Mouse (Mus musculus) lung, postnatal 10 days (tissue): ENCODE data around the gene Zc3h12d.

ENCODE experiments used
- DNase-seq: peaks from one replicate; pipeline ENCODE4 v3.0.0; 2021

Zc3h12d gene

DNA sequence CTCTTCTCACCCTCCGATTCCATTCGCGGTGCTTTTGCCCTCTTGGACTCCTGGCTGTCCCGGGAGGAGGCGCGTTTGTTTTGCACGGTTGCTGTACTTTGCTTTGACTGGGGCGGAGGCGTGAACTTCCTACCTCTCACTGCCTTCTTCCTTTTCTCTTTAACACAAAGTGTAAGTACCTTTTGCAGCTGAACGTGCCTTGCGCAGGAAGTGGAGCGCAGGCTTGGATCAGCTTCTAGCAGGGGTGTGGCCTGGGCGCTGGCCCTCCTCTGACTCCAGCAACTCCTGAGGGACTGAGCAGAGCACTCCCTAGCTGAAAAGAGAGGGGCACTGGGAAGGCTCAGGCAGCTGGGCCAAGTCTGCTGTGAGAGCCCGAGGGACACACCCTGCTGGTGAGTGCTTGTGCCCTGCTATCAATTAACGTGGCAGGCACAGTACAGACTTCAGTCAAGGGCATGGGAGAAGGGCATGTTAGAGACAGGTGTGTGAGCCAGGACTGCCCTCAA, at the start of gene Zc3h12d:
Gene Zc3h12d (plus strand): TSS at position 300 of the 506 bp plus-strand sequence.
- DNase-seq = peak; percentile 48

DNA sequence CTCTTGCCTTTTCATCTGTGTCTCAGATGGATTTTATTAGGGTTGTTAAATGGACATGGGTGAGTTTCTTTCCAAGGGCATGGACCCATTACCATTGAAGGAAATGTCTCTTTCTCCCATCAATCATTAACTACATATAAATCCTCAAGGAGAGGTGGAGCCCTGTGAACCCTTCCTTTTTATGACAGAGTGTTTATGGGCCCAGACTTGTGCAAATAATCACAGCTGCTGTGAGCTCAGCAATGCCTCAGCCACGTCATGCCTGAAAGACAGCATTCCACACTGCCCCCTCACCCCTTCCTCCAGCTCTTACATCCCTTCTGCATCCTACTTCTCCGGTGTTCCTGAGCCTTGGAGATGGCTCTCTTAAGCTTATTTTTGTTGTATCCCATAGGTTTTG, 45.0 kb upstream of the Zc3h12d start:
- no peak for DNase-seq

DNA sequence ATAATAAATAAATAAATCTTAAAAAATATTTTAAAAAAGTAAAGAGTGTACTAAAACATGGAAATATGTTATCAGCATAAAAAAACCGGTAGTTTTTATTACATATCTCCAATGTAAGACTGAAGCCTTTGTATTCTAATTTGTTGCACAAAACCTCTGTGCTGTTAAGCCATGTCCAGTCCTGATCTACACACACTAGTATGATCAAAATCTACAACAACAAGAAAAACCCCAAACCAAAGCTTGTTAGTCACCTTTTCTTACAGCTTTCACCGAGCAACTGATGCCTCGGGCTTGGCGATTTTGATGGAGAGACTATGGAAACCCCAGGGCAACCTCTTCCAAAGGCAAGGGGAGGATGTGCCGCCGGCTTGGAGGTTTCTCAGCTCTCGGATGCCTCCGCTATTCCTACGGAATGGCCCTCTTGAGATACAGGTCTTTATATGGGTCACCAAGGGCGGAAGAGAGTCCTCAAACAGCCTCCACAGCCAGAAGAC, 40.0 kb upstream of the Zc3h12d start:
- no peak for DNase-seq

DNA sequence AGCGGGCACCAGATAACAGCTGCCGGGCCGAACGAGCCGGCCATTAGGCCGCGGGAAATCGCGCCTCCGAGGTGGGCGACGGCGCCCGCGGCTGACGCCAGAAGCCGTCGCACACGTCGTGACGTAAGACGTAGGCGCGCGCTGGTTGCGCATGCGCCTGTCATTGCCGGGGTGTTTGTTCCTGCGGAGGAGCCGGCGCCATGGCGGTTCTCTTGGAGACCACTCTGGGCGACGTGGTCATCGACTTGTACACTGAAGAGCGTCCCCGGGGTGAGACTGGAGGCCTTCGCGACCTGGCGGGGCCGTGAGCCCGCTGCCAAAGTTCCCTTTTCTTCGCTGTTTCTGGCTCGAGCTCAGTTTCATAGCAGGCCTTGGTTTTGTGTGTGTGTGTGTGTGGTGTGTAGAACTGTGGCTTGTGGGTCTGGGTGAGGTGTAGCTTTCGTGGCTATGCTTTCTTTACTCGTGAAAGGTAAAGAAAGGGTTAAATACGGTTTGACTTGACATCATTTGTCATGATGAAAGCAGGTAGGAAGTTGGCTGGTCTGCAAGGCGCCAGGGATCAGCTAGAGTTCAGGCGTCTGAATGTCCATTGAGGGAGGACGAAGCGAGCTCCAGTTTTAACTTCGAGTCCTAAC, 39.4 kb upstream of the Zc3h12d start, which contains the start of the genes Ginm1 and Ppil4:
Gene Ginm1 (minus strand): TSS at position 74 of the 635 bp plus-strand sequence.
Gene Ppil4 (plus strand): TSS at position 141 of the 635 bp plus-strand sequence.
- peak; percentile 93 for DNase-seq

DNA sequence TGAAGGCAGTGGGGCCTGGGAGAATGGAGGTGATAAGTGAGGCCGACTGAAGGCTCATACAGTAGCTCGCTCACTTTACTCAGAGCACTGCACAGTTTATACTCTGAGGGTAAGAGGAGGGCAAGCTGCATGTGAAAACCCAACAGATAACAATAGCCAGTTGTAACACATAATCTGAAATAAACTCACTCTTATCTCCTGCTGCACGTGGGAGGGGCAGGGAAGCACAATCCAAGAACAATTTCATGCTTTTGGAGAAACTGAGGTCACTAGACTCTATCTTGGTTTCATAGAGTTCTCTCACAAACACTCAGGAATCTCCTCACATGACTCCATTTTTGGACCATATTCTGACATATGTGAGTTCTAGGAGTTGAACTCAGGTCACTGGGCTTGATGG, 31.0 kb upstream of the Zc3h12d start:
- no peak for DNase-seq

DNA sequence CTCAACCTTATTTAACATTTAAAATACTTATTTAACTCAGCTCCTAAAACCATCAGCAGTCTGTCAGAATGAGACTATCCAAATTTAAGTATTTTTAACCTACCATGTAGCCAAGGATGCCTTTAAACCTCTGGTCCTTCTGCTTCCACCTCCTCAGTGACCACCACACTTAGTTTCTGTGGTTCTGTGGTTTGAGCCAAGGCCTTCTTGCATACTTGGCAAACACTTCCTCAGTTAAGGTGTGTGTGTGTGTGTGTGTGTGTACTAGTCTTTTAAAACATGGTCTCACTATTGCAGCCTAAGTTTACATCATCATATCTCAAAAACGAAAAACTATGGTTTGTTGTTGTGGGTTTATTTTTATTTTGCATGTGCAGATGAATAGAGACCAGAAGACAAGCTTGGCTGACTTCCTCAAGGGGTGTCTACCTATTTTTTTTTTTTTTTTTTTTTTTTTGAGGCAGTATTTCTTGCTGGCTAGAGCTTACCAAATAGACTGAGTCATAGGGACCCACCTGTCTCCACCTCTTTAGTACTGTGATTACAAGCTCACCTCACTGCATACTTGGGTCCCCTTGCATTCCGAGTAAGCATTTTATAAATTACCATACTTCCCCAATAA, 29.6 kb upstream of the Zc3h12d start:
- no peak for DNase-seq

DNA sequence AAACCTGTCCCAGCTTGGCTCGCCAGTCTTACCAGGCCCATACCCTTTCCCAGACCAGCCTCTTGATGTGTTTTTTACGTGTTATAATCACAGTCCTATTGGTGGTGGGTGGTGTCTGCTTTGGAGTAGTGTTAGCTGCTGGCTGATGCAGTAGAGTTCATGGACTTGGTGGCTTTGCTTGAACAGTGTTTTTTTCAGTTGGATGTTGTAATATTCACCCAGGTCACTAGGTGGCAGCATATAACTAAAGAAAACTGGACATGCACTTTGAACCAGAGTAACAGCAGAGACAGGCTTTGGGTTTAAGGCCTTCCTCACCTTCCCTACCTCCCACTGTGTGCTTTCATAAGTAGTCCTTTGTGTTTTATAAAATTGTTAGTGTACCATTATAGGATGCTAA, 22.3 kb upstream of the Zc3h12d start:
- DNase-seq = peak; percentile 72

DNA sequence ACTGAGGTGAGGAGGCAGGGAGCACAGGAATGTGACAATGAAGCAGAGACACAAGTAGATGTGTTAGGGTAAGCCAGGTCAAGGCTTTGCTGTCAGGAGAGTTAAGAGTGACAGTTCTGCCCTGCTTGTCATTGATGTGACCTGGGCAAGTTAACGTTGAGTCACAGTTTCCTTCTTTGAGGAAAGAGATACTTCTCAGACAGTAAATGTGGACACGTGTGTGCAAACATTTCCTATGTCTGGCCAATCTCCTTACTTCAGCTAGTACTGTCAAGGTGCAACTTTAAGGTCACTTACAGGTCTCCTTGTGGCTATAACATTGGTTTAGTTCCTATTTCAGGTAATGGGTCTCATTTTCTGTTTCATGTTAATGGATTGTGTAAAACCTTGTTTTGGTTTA, 15.8 kb upstream of the Zc3h12d start:
- DNase-seq = no peak

DNA sequence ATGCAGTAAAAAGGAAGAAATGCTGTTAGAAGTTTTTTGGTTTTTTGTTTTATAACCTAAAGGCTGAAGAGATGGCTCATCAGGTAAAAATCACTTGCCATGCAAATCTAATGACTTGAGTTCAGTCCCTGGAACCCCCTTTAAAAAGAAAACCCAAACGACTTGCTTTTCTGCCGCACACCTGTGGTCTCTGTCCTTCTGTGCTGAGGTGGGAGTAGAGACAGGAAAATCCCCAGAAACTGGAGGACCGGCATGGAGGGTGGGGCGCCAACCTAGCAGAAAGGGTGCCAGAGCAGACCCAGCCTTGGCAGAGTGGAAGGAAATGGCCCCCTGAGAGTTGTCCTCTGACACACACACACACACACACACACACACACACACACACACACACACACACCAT, 13.6 kb upstream of the Zc3h12d start:
- no peak for DNase-seq

DNA sequence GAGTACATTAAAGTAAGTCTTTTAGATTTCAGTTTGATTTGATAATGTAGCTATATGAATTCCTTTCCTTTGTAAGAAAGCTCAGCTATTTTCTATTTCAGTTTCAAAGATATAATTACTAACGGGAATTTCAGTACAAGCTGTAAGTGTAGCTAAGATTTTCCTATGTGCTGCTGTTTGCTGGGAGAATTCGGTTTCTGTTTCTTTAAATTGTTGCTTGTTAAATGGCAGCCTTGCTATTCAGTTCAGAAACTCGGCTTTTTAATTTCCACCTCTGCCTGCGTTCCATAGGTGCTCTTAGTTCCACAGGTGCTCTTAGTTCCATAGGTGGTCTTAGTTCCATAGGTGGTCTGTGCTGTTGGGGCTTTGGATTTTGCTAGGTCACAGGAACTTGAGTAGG, 13.1 kb upstream of the Zc3h12d start:
- DNase-seq = no peak

DNA sequence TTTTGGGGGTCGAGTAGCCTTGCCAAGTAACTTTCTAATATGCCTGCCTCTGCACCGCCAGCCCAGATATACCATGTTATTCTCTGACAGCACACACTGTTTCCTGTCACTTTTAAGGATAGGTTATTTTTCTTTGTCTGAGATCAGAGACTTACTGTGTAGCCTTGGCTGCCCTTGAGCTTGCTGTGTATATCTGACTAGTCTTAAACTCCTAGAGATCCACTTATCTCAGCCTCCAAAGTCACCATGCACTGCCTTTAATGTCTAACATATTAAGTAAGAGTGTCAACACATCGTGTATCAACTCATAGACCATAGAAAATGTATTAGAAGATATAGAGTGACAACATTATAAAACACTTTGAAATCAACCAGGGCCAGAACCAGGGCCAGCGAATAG, 12.7 kb upstream of the Zc3h12d start:
- no peak for DNase-seq

DNA sequence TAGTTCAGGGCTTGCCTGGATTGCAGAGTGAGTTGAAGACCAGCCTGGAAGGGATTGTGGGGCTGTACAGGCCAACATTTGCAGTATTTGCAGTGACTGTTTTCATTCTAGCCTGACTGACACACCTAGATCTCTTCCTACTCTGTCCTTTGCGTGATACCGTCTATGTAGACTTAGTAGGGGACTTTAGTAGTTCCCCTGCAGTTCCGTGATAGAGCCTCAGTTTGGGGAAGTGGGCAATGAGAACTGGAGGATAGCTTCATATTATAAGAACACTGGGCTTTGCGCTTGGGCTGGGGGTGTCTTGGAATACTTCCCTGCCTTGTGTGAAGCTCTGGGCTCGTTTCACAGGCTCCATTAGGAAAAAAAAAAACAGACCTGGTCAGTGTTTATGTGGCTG, 12.1 kb upstream of the Zc3h12d start:
- no peak for DNase-seq

DNA sequence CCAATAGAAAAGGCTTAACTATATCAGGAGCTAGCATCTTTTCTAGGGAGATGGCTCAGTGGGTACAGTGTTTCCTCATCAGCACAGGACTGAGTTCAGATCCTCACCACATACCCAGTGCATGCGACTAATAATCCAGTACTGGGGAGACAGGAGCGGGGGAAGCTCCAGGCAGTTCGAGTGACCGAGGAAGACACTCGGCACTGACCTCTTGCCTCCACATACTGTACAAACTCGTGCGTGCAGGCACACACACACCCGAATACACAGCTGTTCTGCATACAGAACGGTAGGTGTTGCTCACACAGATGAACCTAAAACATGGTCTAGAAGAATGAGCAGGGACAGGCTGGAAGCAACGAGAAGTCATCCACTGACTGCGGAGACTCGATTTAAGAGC, 10.3 kb upstream of the Zc3h12d start:
- DNase-seq = no peak

DNA sequence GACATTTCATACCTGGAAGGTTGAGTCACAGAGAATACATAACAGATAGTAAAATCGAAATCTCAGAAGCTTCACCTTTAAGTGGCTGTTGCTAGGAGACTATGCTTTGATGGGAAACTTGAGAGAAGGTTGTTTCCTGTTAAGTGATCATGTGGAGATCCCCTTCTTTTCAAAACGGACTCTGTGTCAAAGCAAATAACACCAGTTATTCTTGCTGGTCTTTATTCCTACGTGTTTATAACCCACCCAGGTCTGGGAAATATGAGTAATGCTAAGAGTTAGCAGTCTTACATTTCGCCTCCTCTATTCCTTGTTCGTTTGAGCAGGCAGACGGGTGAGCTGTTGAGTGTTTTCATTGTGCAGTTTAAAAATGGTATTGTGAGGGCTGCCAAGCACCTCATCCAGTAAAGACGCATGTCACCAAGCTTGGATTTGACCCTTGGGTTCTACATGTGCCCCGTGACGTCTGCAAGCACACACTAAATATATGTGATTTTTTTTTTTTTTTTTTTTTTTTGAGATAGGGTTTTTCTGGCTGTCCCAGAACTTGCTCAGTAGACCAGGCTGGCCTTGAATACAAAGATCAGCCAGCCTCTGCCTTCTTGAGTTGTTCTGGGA, 7.5 kb upstream of the Zc3h12d start:
- DNase-seq = no peak

DNA sequence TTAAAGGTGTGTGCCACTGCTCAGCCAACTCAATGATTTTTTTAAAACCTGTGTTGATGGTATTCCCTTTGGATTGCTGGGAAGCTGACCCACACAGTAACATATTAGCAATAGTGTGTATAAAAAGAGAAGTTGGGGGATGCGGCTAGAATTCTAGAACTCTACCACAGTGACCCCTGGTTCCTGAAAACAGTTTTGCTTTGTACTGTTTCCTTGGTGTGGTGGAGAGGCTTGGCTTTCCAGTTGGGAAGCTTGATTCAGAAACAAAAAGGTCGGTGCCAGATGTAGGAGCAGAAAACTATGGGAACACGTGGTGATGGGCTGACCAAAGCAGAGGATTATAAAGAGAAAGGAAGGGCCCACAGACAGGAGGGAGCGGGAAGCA, 7.0 kb upstream of the Zc3h12d start:
- DNase-seq = no peak

DNA sequence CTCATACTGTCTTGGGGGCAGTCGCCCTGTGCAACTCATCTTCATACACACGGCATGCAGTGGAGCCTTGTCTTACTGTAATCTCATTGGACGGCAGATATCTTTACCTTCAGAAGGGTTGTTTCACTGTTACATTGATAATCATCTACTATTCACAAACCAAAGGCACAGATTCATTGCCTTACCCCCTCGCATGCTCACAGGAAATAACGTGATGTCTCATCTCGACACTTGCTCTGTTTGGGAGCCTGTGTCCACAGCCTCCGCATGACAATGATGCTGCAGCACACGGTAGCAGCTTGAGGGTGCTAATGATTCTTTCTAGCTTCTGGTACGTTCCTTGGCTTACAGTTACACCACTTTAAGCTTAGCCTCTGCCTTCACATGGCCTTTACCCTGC, 6.2 kb upstream of the Zc3h12d start:
- no peak for DNase-seq

DNA sequence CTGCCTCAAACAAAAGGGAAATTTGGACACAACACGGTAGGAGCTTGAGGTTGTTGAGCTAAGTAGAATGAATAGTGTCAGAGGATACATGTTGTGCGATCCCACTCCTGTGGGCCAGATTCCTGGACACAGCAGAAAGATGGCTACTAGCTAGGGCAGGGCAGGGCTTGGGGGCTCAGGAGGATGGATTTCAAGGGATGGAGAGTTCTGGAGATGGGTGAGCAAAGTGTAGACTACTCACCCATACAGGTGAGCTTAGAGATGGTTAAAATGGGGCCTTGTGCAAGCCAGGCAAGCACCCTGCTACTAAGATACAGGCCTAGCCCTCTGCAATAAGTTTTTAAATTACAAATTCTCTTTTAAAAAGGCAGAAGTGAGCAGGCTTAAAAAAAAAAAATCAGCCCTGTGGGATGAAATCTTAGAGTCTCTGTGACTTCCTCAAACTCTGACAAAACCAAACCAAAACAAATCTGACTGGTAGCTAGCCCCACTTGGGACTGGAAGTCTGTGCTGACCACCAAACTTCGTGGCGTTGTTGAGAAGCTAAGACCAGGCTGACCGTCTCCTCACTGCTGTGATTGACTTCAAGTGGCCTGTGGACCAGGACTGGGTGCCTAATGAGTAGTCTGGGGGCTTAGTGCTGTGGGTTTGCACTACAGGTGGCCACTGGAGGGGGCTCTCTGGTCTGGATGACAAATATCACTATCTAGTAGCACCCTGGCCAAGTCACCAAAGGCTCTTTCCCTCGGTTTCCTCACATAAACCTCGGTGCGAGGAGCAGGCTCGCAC, 1.3 kb downstream of the Zc3h12d start:
- DNase-seq = no peak

DNA sequence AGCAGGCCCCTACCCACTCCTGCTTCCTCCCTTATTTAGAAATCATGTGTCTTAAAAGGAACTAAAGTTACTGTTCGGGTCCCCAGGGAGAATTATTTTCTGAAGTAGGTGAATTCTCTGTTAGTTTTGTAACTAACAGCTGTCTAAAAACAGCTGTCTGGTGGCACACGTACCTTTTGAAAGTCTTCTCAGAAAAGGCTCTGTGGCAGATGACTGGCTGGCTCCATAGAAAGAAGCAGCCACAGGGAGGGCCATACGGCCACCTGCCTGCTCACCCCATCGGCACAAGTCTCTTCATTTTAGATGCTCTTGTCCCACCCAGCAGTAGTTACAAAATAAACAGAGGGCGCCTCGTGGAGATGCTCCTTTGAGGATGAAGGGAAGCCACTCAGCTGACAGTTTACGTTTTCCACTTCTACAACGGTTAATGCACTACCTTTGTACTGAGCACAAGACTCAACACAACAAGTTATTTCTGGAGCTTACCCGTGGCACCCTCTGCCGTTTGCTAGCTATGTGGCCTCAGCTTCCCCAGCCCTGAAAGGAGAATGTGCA, 2.5 kb downstream of the Zc3h12d start:
- DNase-seq = no peak

DNA sequence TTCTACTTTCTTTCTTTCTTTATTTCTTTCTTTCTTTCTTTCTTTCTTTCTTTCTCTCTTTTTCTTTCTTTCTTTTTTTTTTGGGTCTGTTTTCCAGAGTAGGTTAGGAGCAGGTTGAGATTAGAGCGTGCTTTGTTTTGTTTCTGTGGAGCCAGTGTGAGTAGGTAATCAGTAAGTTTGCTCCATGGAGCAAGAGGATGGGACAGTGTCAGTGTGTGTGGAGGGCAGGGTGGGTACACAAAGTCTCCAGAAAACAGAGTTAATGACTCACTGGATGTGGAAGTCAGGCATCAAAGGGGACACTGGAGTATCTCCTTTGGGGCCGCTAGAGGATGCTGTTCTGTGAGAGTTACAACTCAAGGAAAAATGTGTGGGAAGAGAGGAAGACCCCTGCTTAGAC, 4.6 kb downstream of the Zc3h12d start:
- DNase-seq = no peak

DNA sequence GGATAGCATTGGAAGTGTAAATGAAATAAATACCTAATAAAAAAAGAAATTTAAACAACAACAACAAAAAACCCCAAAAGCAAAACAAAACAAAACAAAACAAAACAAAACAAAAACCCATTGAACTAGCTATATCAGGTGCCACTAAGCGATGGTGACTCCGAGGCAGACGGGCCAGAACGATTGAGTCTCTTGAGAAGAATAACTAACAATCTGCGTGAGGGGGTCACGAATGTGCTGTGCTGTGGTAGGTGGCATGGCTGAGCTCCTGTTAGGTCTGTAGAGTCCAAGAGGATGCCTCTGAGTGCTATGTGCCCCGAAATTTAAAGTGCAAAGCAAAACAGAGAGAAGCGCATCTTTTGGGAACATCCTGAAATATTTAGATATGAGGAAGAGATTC, 5.2 kb downstream of the Zc3h12d start:
- no peak for DNase-seq

DNA sequence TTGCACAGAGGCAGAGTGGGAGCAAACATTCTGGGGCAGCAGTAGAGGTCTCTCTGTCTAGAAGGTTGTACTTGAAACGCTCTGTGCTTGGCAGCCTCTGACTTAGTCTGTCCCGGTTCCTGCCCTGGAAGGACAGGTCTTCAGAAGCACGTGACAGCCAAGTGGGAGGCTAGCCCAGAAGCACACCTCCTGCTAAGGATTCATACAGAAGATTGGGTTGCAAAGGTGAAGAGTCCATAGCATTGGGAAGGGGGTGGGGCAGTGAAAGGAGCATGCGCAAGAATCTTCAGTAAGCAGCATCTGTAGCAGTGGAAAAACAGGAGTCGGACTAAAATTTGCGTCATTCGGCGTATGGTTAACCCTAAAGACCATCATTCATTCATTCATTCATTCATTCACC, 5.8 kb downstream of the Zc3h12d start:
- no peak for DNase-seq

DNA sequence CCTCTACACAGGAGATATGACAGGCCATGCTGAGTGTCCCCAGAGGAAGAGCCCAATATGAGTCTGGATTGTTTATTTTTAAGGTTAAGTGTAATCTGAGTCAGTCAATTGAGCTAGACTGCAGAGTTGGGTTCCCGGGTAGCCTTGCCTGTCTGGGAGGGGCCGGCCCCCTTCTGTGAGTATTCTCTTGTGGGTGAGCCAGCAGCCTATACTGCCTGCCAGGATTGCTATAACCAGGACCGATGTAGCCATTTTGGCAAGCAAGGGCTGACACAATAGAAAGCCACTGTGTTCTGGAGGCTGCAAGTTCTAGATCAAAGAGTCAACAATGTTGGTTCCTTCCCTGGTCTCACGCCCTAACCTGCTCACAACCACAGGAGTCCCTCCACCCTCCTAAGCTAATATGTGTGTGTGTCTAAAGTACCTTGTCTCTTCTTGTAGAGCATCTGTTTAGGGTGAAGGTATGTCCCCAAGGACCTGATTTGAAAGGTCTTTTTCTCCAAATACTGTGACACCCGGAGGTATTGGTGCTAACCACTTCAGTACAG, 6.7 kb downstream of the Zc3h12d start:
- DNase-seq = no peak
